Mouse (Mus musculus): ENCODE measurements around the gene Fgfr2. TPM values are rescaled to one million over a fixed set of nuclear protein-coding genes. Genes with fewer than 3 reads are reported as not detected.
"Not testable (repeated sequence)": the region's sequence is repeated elsewhere in the genome, so short reads cannot be mapped to it uniquely, and the experiment has no call there.

Gene Fgfr2
- polyA plus RNA-seq, 1 experiment = 52.3 TPM

GRCm38 (mm10) chr7:132554091-132554490 is 569.1 kb downstream of the Fgfr2 start:
- DNase-seq (ENCODE audit: low read depth) = peak; percentile 70
- TF ChIP-seq POLR2A (IDR thresholded peaks at IDR 0.05; ENCODE audit: borderline replicate concordance, extremely low read depth, insufficient read depth, insufficient read length, poor library complexity, severe bottlenecking) = no peak
- no peak for TF ChIP-seq CTCF (IDR thresholded peaks at IDR 0.05; ENCODE audit: borderline replicate concordance, extremely low read depth, insufficient read depth, insufficient read length)

GRCm38 (mm10) chr7:132551351-132552126 is 571.6 kb downstream of the Fgfr2 start:
- peak; percentile 95 for TF ChIP-seq CTCF (IDR thresholded peaks at IDR 0.05; ENCODE audit: borderline replicate concordance, extremely low read depth, insufficient read depth, insufficient read length)
- TF ChIP-seq POLR2A (IDR thresholded peaks at IDR 0.05; ENCODE audit: borderline replicate concordance, extremely low read depth, insufficient read depth, insufficient read length, poor library complexity, severe bottlenecking) = no peak
- DNase-seq (ENCODE audit: low read depth) = peak; percentile 97

GRCm38 (mm10) chr7:132547126-132547525 is 576.0 kb downstream of the Fgfr2 start:
- TF ChIP-seq POLR2A (IDR thresholded peaks at IDR 0.05; ENCODE audit: borderline replicate concordance, extremely low read depth, insufficient read depth, insufficient read length, poor library complexity, severe bottlenecking) (no peak), CTCF (IDR thresholded peaks at IDR 0.05; ENCODE audit: borderline replicate concordance, extremely low read depth, insufficient read depth, insufficient read length) (no peak)
- no peak for DNase-seq (ENCODE audit: low read depth)

GRCm38 (mm10) chr7:132542427-132542826 is 580.7 kb downstream of the Fgfr2 start:
- TF ChIP-seq POLR2A (IDR thresholded peaks at IDR 0.05; ENCODE audit: borderline replicate concordance, extremely low read depth, insufficient read depth, insufficient read length, poor library complexity, severe bottlenecking) (no peak), CTCF (IDR thresholded peaks at IDR 0.05; ENCODE audit: borderline replicate concordance, extremely low read depth, insufficient read depth, insufficient read length) (no peak)
- DNase-seq (ENCODE audit: low read depth) = peak; percentile 42

GRCm38 (mm10) chr7:132541566-132541965 is 581.6 kb downstream of the Fgfr2 start:
- no peak for DNase-seq (ENCODE audit: low read depth)
- TF ChIP-seq CTCF (IDR thresholded peaks at IDR 0.05; ENCODE audit: borderline replicate concordance, extremely low read depth, insufficient read depth, insufficient read length) (no peak), POLR2A (IDR thresholded peaks at IDR 0.05; ENCODE audit: borderline replicate concordance, extremely low read depth, insufficient read depth, insufficient read length, poor library complexity, severe bottlenecking) (no peak)

GRCm38 (mm10) chr7:132540597-132540996 is 582.6 kb downstream of the Fgfr2 start:
- no peak for DNase-seq (ENCODE audit: low read depth)
- no peak for TF ChIP-seq POLR2A (IDR thresholded peaks at IDR 0.05; ENCODE audit: borderline replicate concordance, extremely low read depth, insufficient read depth, insufficient read length, poor library complexity, severe bottlenecking)

- TF ChIP-seq POLR2A (IDR thresholded peaks at IDR 0.05; ENCODE audit: borderline replicate concordance, extremely low read depth, insufficient read depth, insufficient read length, poor library complexity, severe bottlenecking) = no peak
- TF ChIP-seq CTCF (IDR thresholded peaks at IDR 0.05; ENCODE audit: borderline replicate concordance, extremely low read depth, insufficient read depth, insufficient read length) = no peak
- no peak for DNase-seq (ENCODE audit: low read depth)
These were observed 593.9 kb downstream of the Fgfr2 start for GRCm38 (mm10) chr7:132529206-132529605.

GRCm38 (mm10) chr7:132513419-132513982 is 609.6 kb downstream of the Fgfr2 start:
- TF ChIP-seq POLR2A (IDR thresholded peaks at IDR 0.05; ENCODE audit: borderline replicate concordance, extremely low read depth, insufficient read depth, insufficient read length, poor library complexity, severe bottlenecking) (no peak), CTCF (IDR thresholded peaks at IDR 0.05; ENCODE audit: borderline replicate concordance, extremely low read depth, insufficient read depth, insufficient read length) (no peak)
- no peak for DNase-seq (ENCODE audit: low read depth)

GRCm38 (mm10) chr7:132509110-132509509 is 614.0 kb downstream of the Fgfr2 start:
- DNase-seq (ENCODE audit: low read depth) = no peak
- TF ChIP-seq POLR2A (IDR thresholded peaks at IDR 0.05; ENCODE audit: borderline replicate concordance, extremely low read depth, insufficient read depth, insufficient read length, poor library complexity, severe bottlenecking) (no peak), CTCF (IDR thresholded peaks at IDR 0.05; ENCODE audit: borderline replicate concordance, extremely low read depth, insufficient read depth, insufficient read length) (no peak)

- peak; percentile 40 for DNase-seq (ENCODE audit: low read depth)
- TF ChIP-seq POLR2A (IDR thresholded peaks at IDR 0.05; ENCODE audit: borderline replicate concordance, extremely low read depth, insufficient read depth, insufficient read length, poor library complexity, severe bottlenecking) = no peak
- TF ChIP-seq CTCF (IDR thresholded peaks at IDR 0.05; ENCODE audit: borderline replicate concordance, extremely low read depth, insufficient read depth, insufficient read length) = peak; percentile 49; the same call in 1 of the 2 replicates
These were observed 615.8 kb downstream of the Fgfr2 start for GRCm38 (mm10) chr7:132507361-132507760.

- TF ChIP-seq POLR2A (IDR thresholded peaks at IDR 0.05; ENCODE audit: borderline replicate concordance, extremely low read depth, insufficient read depth, insufficient read length, poor library complexity, severe bottlenecking) = no peak
- peak; percentile 19 for DNase-seq (ENCODE audit: low read depth)
These were observed 616.9 kb downstream of the Fgfr2 start for GRCm38 (mm10) chr7:132506226-132506625.

- not testable (repeated sequence) for DNase-seq (ENCODE audit: low read depth)
These were observed 620.7 kb downstream of the Fgfr2 start for GRCm38 (mm10) chr7:132502445-132502844.

Measured in brain, embryonic 14.5 days (tissue).